Mouse (Mus musculus): ENCODE results near the gene Rnf103.
"Not testable (repeated sequence)": the region's sequence is repeated elsewhere in the genome, so short reads cannot be mapped to it uniquely, and the experiment has no call there.

The Rnf103 gene

DNA sequence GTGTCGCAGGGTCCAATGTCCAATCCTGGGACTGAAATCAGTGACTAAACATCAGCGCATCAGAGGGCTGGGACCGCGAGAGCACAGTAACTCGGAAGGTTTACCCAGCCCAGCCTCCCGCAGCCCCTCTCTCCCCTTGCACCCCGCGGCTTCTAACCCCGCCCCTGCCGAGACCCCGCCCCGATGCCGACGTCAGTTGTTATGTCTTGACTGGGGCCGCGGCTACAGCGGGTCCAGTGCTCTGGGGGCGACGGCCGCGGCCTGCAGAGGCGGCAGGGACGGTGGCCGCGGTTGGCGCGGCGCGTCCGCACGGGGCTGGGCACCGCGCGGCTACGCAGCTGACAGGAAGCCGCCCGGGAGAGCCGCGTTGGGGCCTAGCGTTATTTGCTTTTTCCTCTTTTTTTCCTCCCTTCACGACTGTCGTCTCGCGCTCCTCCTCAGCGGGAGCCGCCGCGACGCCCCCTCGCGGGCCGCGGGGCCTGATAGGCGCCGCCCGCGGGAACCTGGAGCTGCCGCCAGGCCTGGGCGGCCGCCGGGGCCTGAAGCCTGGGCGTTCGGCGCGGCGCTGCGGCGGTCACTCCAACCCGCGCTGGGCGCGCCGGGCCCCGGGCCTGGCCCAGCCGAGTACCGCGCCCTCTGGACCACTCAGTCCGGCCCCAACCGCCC is at the start of gene Rnf103:
TSS of gene Rnf103 (plus strand) at position 220 of the 666 bp plus-strand sequence.
- peak; percentile 84 for DNase-seq (ENCODE audit: low read depth, low spot score)

DNA sequence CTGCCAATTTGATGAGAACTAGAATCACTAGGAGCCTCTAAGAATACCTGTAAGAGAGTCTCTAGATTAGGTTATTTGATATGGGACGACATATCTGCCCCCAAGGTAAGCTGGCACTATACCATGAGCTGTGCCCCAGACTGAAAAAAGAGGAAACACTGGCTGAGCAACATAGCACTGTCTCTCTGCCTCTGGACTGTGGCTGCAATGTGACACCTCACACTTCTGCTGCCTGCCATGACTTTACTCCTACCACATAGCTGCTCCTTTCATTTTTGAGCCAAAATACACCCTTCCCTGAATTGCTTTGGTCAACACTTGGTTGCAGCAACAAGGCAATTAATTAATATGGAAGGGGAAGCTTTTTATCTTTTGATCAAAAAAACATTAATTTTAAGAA is 48.9 kb upstream of the Rnf103 start:
- DNase-seq (ENCODE audit: low read depth, low spot score): no peak

DNA sequence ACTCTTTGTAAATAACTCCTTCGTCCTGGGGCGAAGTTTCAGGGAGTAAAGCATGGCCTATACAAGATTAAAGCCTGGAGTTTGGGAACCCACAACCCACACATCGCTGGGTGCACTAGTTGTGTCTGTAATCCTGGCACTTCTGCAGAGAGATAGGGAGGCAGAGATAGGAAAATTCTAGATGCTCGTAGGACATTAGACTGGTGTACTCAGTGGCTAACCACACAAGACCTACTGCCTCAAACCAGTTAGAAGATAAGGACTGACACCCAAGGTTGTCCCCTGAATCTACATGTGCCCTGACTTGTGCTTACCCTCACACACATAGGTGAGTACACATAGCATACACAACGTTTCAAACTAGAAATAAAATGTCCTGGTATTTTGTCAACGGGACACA is 48.1 kb upstream of the Rnf103 start:
- DNase-seq (ENCODE audit: low read depth, low spot score): no peak

DNA sequence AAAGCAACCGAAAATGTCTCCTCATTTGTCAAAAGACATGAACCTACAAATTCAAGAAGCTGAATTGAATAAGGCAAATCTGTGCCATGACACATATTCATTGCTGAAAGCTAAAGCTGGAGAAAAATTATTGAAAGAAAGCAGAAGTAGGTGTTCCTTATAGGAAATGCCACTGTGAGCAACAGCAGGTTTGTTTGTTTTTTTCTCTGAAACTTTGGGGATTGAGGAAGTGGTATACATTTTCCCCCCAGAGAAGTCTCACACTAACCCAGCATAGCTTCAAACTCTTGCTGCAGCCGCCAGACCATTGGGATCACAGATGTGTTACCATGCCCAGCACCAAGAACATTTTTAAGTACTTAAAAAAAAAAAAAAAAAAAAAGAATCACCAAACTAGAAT is 40.9 kb upstream of the Rnf103 start:
- no peak for DNase-seq (ENCODE audit: low read depth, low spot score)

DNA sequence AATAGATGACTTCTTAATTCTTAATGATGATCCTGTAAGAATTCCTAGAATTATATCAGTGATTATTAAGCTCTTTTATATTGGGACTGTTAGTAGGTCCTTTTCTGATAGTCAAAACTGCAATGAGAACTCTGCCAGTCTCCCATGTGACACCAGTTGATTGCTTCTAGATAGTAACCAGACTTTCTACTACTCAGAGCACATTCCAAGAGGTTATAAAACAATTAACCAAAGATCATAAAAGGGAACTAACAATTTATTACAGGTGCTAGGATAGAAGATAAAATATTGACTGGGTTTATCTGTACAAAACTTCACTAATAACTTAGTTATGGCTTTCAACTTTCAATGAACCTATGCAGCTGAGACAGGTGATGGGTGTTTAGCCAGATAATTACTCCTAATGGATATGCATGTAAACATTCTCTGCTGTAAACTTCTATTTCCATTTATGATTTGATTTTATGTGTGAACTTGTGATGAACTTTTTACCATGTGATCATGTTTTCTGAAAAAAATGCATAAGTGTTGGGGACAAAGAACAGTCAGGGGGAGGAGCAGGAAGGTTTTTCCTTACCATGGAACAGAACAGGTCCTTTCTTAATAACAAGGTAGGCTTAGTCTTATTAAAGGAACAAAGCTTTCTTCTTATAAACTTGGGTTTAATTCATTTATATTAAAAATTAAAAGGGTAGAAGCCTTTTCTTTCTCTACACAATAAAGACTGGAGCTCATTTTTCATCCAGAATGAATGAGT is 39.5 kb upstream of the Rnf103 start:
- DNase-seq (ENCODE audit: low read depth, low spot score): not testable (repeated sequence)

DNA sequence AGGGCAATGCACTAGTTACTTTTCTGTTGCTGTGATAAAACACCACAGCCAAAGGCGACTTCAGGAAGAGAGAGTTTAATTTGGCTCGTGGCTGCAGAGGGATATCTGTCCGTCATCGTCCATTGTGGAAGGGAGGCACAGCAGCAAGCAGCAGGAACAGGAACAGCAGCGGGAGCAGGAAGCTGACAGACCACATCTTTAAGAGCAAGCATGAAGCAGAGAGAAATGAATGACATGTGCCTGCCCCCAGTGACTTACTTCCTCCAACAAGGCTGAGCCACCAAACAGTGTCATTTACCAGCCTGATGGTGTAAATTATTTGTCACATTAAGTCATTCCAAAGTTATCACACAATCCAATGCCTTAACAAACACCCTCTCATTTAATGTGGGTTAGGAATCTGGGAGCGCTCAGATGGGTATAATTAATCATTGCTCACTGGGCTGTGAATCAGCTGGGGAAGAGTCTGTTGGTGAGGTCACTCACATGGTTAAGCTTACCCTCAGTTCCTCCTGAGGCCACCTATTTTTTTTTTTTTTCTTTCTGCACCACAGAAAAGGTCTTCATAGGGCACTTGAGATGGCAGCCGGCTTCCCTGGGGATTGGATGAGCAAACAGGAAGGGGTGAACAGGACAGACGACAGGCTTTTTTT is 35.6 kb upstream of the Rnf103 start:
- no peak for DNase-seq (ENCODE audit: low read depth, low spot score)

DNA sequence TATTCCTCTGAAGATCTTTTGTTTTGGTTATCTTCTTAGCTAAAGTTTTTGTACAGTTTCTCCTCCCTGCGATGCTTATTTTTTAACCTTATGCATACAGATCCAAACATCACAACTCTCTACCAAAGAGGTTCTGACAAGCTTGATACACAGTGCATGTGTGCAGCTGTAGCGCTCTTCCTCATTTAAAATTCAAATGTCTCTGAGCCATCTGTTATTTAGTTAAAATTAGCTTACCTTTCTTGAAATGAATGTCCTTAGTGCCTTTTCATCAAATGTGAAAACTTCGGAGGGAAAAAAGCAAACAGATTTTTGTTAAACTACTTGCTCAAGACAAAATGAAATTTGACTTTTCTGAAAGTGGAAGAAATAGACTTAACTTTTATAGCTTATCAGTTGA is 28.5 kb upstream of the Rnf103 start:
- DNase-seq (ENCODE audit: low read depth, low spot score): no peak

DNA sequence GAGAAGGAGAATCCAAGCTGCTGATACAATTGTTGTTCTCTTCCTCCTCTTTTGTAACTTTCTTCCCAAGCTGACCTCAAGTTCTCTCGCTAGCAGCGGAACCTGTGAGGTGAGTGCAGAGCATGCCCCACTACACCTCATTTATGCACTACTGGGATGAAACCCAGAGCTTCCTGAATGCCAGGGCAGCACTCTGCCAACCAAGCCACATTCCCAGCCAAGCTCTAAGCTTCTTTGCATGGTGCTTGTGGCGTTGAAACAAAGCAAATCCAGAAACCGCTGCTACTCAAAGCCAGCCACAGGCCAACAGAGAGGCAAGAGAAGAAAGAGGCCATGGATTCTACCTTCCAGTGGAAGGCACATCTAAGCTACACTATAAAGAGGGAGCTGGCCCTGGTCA is 25.9 kb upstream of the Rnf103 start:
- DNase-seq (ENCODE audit: low read depth, low spot score): no peak

DNA sequence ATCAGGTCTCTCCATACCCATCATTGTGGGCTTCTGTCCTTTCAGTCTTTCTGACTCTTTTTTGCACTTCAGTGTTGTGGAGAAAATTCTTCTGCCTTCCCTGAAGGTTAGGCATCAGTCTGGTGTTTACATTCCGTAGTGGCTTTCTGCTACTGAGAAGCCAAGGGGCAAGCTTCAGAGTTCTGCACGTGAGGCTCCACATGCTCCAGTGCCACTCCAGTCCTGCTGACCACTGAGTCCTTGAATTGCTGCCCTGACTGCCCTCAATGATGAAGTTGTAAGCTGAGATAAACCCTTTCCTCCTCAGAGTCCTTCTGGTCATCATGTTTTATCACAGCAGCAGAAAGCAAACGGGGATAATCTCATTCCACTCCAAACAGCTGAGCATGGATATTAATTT is 24.4 kb upstream of the Rnf103 start:
- DNase-seq (ENCODE audit: low read depth, low spot score): no peak

DNA sequence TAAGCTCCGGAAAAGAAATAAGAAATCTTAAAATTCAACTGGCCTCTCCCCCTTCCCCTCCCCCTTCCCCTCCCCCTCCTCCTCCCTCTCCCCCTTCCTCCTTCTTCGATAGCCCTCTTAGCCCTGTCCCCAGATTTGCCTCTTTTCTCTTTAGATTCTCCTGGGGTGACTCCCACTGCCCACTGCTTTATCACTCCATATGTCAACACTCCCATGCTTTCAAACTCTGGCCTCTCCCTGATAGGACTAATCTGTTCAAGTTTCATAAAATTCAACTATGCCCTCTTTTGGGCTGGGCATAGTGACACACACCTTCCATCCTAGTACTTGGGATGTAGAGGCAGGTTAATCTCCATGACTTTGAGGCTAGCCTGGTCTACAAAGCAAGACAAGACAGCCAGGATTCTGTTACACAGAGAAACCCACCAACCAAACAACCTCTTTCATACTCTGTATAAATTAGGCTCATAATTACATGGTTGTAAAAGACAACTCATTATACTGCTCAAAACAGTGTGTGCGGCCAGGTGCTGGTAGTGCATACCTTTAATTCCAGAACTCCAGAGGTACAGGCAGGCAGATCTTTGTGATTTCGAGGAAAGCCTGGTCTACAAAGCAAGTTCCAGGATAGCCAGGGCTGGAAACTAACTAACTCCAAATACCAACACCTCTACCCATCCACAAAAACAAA is 21.7 kb upstream of the Rnf103 start:
- no peak for DNase-seq (ENCODE audit: low read depth, low spot score)

DNA sequence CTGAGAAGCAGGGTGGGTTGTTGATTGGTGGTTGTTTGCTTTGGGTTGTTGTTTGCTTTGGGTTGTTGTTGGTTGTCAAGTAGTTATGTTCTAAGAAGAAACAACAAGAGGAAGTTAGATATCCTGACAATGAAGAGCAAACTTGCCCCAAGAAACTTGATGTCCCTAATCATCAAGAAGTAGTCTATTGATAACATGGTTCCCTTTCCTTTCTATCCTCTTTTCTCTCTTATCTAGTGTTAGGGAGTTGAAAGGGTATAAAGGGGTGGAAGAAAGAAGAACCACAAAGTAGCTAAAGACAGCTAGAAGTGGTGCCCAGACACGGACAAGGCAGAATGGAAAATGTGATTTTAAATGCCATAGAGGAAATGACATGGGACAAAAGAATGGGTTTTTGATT is 20.9 kb upstream of the Rnf103 start:
- DNase-seq (ENCODE audit: low read depth, low spot score): no peak

DNA sequence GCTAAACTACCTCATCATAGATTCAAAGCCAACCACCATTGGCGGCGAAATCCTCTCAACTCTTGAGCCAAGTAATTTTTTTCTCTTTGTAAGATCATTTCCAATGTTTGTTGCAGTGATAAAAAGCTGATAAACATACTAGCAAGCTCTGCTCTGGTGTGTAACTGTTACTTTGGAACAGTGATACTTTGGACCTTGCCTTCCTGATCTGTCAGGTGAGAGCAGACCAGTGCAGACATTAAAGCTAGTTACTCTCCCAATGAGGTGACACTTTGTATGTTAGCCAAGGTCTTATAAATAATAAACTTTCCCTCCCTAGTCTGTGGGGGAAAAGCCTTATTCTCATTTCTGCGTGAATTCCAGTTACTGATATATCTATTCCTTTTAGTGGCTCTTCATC is 18.1 kb upstream of the Rnf103 start:
- no peak for DNase-seq (ENCODE audit: low read depth, low spot score)

DNA sequence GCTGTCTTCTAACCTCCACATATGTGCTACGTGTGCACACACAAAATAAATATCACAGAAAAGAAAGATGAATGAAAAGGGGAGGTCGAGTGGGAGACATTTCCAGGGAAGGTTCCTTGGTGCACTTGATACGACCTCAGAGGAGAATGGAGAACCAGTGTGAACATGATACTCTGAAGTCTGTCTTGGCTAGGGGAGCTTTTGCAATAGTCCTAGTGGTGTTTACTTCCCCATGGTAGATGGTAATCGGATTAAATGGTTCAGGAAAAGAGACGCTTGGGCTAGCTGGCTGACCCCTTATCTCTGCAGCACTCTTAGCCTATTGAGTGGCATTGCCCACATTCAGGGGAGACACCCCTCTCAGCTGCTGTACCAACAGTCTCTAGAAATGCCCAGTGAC is 16.9 kb upstream of the Rnf103 start:
- no peak for DNase-seq (ENCODE audit: low read depth, low spot score)

DNA sequence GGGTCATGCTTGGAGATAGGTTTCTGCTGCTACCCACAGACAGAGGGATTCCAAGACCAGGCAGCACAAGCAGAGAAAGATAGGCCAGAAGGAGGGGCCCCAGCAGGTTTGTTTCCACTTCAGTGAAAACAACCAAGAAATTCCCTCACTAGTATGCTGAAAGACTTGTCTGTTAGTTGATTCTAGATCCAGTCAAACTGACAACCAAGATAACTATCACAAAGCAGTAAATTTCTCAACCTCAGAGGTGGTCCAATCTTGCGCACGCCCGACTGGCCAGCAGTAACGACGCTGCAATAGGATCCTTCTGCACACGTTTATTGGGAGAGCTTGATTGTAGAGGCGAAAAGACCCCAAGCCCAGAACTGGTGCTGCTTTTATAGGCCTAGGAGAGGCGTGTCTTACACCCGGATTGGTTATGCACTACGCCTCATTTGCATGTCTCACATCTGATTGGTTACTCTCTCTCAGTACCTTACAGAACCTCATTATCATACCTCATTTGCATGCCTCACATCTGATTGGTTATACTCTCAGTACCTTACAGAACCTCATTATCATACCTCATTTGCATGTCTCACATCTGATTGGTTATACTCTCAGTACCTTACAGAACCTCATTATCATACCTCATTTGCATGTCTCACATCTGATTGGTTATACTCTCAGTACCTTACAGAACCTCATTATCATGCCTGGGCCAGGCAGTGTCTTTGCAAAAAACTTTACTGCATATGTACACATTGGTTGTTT is 14.7 kb upstream of the Rnf103 start:
- DNase-seq (ENCODE audit: low read depth, low spot score): not testable (repeated sequence)

DNA sequence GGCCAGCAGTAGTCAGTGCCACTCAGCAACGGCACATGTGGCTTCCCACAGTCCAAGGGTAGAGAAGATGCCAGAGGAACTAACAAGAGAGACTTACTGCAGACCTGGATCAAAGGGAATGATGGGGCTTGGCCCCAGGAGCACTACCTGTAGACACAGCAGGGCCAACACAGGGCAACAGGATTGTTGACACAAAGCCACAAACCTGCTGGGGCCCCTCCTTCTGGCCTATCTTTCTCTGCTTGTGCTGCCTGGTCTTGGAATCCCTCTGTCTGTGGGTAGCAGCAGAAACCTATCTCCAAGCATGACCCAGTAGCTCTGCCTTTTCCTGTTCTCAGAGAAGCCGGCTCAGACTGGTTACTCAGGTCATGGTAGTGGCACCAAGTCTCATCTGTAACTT is 14.1 kb upstream of the Rnf103 start:
- not testable (repeated sequence) for DNase-seq (ENCODE audit: low read depth, low spot score)

DNA sequence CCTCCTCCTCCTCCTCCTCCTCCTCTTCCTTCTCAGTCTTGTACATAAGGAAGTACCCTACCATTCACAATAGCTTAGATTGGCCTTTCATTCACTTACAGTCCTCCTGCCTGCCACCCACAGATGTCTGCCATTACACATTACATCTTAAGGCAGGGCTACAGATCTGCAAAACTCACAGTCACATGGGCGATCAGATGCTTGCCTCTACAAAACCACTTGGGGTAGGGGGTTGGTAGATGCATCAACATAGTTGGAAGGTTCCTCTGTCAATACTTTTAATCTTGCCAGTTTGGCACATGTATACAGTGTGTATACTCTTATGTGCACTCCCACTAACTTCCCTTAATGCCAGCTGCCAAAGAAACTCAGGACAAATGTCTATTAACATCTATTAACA is 13.6 kb upstream of the Rnf103 start:
- DNase-seq (ENCODE audit: low read depth, low spot score): no peak

DNA sequence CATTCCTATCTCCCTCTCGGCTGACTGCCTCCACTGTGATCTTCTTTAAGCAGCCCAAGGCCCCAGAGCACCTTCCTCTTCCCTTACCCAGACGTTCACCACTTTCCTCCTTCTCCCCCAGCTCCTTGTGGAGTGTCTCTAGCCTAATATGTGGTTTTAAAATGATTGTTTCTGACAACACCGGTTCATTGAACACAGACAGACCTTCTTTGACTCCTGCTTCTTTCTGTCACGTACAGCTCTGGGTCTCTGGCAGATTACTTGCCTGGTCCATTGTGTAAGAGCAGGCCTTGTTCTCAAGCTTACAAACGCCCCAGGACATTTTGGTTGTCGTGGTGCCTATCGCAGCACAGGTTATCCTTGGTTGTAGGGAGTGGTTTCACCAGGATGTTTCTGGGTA is 12.6 kb upstream of the Rnf103 start:
- DNase-seq (ENCODE audit: low read depth, low spot score): no peak

DNA sequence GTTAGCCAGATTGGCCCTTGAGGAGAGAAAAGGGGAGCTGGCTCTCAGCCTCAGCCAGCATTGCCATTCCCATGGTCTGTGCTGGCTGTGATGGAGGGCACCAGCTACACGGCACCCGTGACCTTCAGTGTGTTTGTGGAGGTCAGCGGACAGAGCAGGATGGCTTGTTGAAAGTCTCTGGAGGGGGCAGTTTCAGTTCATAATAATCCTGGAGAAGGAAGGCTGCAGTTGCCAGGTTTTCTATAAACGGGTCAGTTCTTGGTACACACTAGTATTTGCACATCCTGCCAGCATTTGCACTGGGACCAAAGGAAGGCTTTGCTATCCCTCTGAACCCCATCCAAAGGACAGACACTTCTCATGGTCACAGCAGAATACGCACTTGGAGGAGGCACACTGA is 8.4 kb upstream of the Rnf103 start:
- no peak for DNase-seq (ENCODE audit: low read depth, low spot score)

DNA sequence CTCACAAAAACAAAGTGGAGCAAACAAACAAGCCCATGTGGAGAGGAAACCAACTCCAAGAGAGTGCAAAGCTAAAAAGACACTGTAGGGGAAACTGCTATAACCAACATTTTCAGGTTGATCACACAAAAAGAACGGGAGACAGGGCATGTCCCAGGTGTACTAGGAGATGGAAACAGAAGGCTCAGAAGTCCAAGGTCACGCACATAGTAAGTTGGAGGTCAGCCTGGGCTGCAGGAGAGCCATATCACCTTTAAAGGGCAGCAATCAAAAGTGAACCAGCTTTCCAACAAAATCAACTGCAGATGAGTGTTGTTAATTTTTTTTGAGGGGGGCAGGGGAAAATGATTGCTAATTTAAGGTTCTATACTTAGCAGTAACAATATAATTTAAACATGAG is 7.5 kb upstream of the Rnf103 start:
- no peak for DNase-seq (ENCODE audit: low read depth, low spot score)

DNA sequence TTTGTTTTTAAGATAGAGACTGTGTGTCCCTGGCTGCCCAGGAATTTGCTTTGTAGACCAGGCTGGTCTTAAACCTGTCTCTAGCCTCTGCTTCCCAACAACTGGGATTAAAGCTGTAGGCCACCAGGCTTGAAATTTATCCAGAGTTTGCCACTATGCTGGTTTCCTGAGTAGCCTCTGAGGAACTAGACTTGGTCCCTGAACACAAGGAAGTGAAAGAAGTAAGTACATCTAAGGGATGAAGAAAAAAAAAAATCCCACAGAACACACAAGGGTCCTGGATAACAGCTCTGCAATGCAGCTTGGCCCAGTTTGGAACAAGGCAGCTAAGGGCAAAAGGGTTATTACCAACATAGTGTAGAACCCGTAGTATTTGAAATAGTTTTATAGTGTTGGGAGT is 6.8 kb upstream of the Rnf103 start:
- no peak for DNase-seq (ENCODE audit: low read depth, low spot score)

DNA sequence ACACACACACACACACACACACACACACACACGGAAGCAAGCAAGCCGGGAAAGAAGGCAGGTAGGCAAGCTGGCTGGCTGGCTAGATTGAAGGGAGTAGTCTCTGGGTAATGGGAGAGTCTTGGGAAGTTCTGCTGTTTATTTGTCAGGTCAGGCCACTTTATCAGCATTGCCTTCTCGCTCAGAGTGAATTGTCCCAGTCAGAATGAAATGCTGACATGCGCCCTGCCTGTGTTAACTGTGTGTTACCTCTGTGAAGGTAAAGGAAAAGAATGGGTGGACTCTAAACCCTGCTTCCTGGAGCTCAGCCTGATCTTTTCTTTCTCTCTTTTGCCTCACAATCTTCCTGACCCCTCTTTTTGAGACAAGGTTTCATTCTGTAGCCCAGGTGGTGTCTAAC is 5.7 kb upstream of the Rnf103 start:
- no peak for DNase-seq (ENCODE audit: low read depth, low spot score)

DNA sequence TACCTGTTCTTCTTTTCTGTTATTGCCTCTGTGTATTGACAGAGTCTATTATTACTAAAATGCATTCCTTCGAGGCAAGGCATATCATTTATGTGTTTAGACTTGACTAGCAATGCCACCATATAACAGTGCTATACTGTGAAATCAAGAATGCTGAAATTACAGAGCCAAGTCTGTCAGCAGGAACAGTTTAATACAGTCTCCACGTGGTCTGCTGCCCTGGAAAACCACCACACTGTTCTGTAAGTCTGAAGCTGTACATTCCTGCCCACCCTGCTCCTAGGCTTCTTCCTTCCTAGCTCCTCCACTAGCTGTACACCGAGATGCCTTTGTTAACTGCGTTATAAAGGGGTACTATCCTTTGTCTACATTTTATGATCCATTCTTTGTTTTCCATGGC is 1.6 kb upstream of the Rnf103 start:
- no peak for DNase-seq (ENCODE audit: low read depth, low spot score)
